Mouse (Mus musculus): Measurements from ENCODE around the gene Prss29.

Prss29 gene

GRCm38 (mm10) chr17:25318354-25318753 is at the start of gene Prss29:
Gene Prss29, plus strand, starts transcription at chr17:25318654.
- DNase-seq (ENCODE audit: low read depth, low spot score) = no peak

GRCm38 (mm10) chr17:25270795-25271335 is 47.6 kb upstream of the Prss29 start:
- DNase-seq (ENCODE audit: low read depth, low spot score) = no peak

- DNase-seq (ENCODE audit: low read depth, low spot score) = peak; percentile 37
Measured at GRCm38 (mm10) chr17:25272326-25272725, 46.1 kb upstream of the Prss29 start.

GRCm38 (mm10) chr17:25272951-25273705 is 45.3 kb upstream of the Prss29 start:
- DNase-seq (ENCODE audit: low read depth, low spot score) = no peak

GRCm38 (mm10) chr17:25273706-25274501 is 44.5 kb upstream of the Prss29 start:
- DNase-seq (ENCODE audit: low read depth, low spot score) = peak; percentile 99

- no peak for DNase-seq (ENCODE audit: low read depth, low spot score)
Measured at GRCm38 (mm10) chr17:25274571-25275346, 43.7 kb upstream of the Prss29 start, which contains the start of gene Ube2i. Gene Ube2i, minus strand, starts transcription at chr17:25274622.

- DNase-seq (ENCODE audit: low read depth, low spot score) = no peak
Measured at GRCm38 (mm10) chr17:25275833-25276232, 42.6 kb upstream of the Prss29 start.

GRCm38 (mm10) chr17:25282133-25282532 is 36.3 kb upstream of the Prss29 start:
- peak; percentile 53 for DNase-seq (ENCODE audit: low read depth, low spot score)

- DNase-seq (ENCODE audit: low read depth, low spot score) = peak; percentile 75
Measured at GRCm38 (mm10) chr17:25285033-25285432, 33.4 kb upstream of the Prss29 start.

GRCm38 (mm10) chr17:25288842-25289241 is 29.6 kb upstream of the Prss29 start:
- peak; percentile 33 for DNase-seq (ENCODE audit: low read depth, low spot score)

- DNase-seq (ENCODE audit: low read depth, low spot score) = no peak
Measured at GRCm38 (mm10) chr17:25290411-25290810, 28.0 kb upstream of the Prss29 start.

GRCm38 (mm10) chr17:25293495-25293894 is 25.0 kb upstream of the Prss29 start:
- DNase-seq (ENCODE audit: low read depth, low spot score) = no peak

- no peak for DNase-seq (ENCODE audit: low read depth, low spot score)
Measured at GRCm38 (mm10) chr17:25294111-25294510, 24.3 kb upstream of the Prss29 start.

- no peak for DNase-seq (ENCODE audit: low read depth, low spot score)
Measured at GRCm38 (mm10) chr17:25298094-25298493, 20.4 kb upstream of the Prss29 start, which contains the start of gene Prss34. Gene Prss34, plus strand, starts transcription at chr17:25298394.

- DNase-seq (ENCODE audit: low read depth, low spot score) = no peak
Measured at GRCm38 (mm10) chr17:25308346-25308745, 10.1 kb upstream of the Prss29 start, which contains the start of gene Prss28. Gene Prss28, plus strand, starts transcription at chr17:25308646.

GRCm38 (mm10) chr17:25320819-25321218 is 2.4 kb downstream of the Prss29 start:
- DNase-seq (ENCODE audit: low read depth, low spot score) = no peak

GRCm38 (mm10) chr17:25322930-25323329 is 4.5 kb downstream of the Prss29 start:
- no peak for DNase-seq (ENCODE audit: low read depth, low spot score)

- no peak for DNase-seq (ENCODE audit: low read depth, low spot score)
Measured at GRCm38 (mm10) chr17:25332321-25332720, 13.9 kb downstream of the Prss29 start.

GRCm38 (mm10) chr17:25333943-25334342 is 15.5 kb downstream of the Prss29 start:
- DNase-seq (ENCODE audit: low read depth, low spot score) = peak; percentile 25

GRCm38 (mm10) chr17:25338218-25338617 is 19.8 kb downstream of the Prss29 start:
- no peak for DNase-seq (ENCODE audit: low read depth, low spot score)

GRCm38 (mm10) chr17:25340003-25340402 is 21.5 kb downstream of the Prss29 start:
- no peak for DNase-seq (ENCODE audit: low read depth, low spot score)
